Mouse (Mus musculus) midbrain, embryonic 16.5 days (tissue): ENCODE results near the gene Casq1. TPM values are rescaled to one million over a fixed set of nuclear protein-coding genes. Genes with fewer than 3 reads are reported as not detected.

Experiments
- ATAC-seq: fragments of 200-750 bp; cut with Nextera tagmentation; 2 replicates; pipeline ENCODE4 v1.8.0; 2017; ENCODE audit warnings: moderate TSS enrichment
- H3K27ac ChIP-seq: fragments of 300-500 bp; sonication (generic); 2 replicates; pipeline ENCODE4 v1.5.1; 2014; ENCODE audit warnings: mild to moderate bottlenecking, low read length, mixed read lengths
- H3K27me3 ChIP-seq: fragments of 300-500 bp; sonication (generic); 2 replicates; pipeline ENCODE4 v1.6.1; 2014; ENCODE audit warnings: low read depth, low read length, mixed read lengths; ENCODE audit not compliant: control insufficient read depth, insufficient read depth
- H3K36me3 ChIP-seq: fragments of 300-500 bp; sonication (generic); 2 replicates; pipeline ENCODE4 v1.6.1; 2014; ENCODE audit warnings: mild to moderate bottlenecking, low read length, moderate library complexity, mixed read lengths; ENCODE audit not compliant: control insufficient read depth, insufficient read depth
- H3K4me1 ChIP-seq: fragments of 300-500 bp; sonication (generic); 2 replicates; pipeline ENCODE4 v1.6.1; 2014; ENCODE audit warnings: mild to moderate bottlenecking, low read length, mixed read lengths; ENCODE audit not compliant: control insufficient read depth, insufficient read depth
- H3K4me2 ChIP-seq: fragments of 300-500 bp; sonication (generic); 2 replicates; pipeline ENCODE4 v1.6.1; 2014; ENCODE audit warnings: mild to moderate bottlenecking, low read length, mixed read lengths
- H3K4me3 ChIP-seq: fragments of 300-500 bp; sonication (generic); 2 replicates; pipeline ENCODE4 v1.5.1; 2014; ENCODE audit warnings: low read depth, mild to moderate bottlenecking, low read length, moderate library complexity, mixed read lengths
- H3K9ac ChIP-seq: fragments of 300-500 bp; sonication (generic); 2 replicates; pipeline ENCODE4 v1.6.1; 2014; ENCODE audit warnings: low read depth, low read length, mixed read lengths
- H3K9me3 ChIP-seq: fragments of 300-500 bp; sonication (generic); replicated peaks from 2 replicates; pipeline ENCODE4 v1.6.1; 2014; ENCODE audit warnings: mild to moderate bottlenecking, low read length, mixed read lengths; ENCODE audit not compliant: control insufficient read depth, poor library complexity, severe bottlenecking
- WGBS: fragments of 180-500 bp; shearing (Covaris S2); extraction: QIAGEN DNeasy Blood & Tissue Kit; methylation state at CpG from one replicate; pipeline ENCODE4 v1.1.7; 2014; 5-methylcytosine and 5-hydroxymethylcytosine counted together
- polyA plus RNA-seq: library from polyadenylated mRNA; unstranded; fragments of >200 nt; fragmentation: Nextera tagmentation; extraction: Ambion mirVana; gene quantifications from 2 replicates; pipeline ENCODE4 v1.2.1, GENCODE M21; 2015

Casq1 gene
- polyA plus RNA-seq, 1 experiment from 2014 or later: 1.8 TPM

DNA sequence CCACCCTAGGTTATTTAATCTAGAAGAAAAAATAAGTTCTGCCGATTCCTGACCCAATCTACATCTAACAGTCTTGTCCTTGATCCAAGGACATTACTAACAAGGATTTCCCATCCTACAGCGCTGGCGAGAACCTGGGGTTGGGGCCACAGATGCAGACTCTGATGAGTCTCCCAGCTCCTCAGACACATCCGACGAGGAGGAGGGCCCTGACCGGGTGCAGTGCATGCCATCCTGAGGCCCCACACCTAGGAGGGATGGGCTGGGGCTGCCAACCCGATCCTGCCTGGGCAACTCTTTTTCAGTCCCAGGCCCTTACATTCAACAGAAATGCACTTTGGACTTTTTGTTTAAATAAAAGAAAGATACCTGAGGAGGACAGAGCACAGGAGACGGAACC, 25.2 kb downstream of the Casq1 start:
- no peak overlapping the region for H3K27ac ChIP-seq
- no peaks in the 10 kb centered on the region for H3K27me3 ChIP-seq
- no peak for ATAC-seq
- peaks cover 19% of the 10 kb centered on the region for H3K36me3 ChIP-seq
- H3K9ac ChIP-seq: no peak overlapping the region
- no peaks in the 10 kb centered on the region for H3K4me1 ChIP-seq
- no peaks in the 10 kb centered on the region for H3K9me3 ChIP-seq
- H3K4me2 ChIP-seq: no peak overlapping the region
- H3K4me3 ChIP-seq: no peak overlapping the region
- 75% methylated on average over 8 of the region's 8 CpGs for whole genome bisulfite sequencing

DNA sequence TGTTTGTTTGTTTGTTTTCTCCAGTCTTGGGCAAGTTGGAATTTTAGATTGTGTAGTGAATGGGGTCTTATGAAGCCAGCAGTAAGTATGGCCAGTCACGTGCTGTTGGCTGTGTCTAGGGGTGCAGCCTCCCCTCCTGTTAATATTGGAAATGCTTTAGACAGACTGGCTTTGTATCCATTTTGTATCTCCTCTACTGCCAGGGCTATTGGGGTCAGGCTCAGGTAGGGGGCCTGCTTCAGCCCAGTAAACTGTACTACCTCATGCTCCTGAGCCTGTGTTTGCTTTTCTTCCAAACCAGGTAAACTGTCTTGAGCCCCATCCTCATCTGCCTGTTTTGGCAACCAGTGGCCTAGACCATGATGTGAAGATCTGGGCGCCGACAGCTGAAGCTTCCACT, 27.5 kb downstream of the Casq1 start:
- Histone ChIP-seq H3K9ac (no peak overlapping the region), H3K4me3 (no peak overlapping the region), H3K27ac (no peak overlapping the region), H3K4me1 (no peaks in the 10 kb centered on the region), H3K9me3 (no peaks in the 10 kb centered on the region), H3K36me3 (peaks cover 8% of the 10 kb centered on the region), H3K27me3 (no peaks in the 10 kb centered on the region), H3K4me2 (no peak overlapping the region)
- 89% methylated on average over 3 of the region's 3 CpGs for WGBS
- no peak for ATAC-seq

DNA sequence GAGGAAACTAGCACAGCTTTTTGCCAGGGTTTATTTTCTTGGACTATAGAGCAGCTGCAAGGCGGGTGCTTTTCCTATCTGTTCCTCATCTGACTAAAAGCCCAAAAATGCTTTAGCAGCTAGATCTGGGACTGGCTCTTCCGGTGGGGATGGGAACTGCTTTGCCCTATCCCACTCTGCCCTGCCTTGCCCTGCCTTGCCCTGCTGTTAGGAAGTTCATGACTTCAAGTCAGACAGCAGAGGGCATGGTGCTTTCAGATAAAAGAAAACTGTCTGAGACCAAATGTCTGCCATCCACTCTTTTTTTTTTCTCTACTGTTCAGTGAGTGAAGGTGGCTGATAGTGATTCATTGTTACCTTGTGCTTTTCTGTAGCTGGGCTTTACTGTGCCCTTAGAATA, 28.1 kb downstream of the Casq1 start:
- WGBS: 85% methylated on average over 2 of the region's 2 CpGs
- Histone ChIP-seq H3K9ac (no peak overlapping the region), H3K27me3 (no peaks in the 10 kb centered on the region), H3K4me2 (no peak overlapping the region), H3K4me3 (no peak overlapping the region), H3K9me3 (no peaks in the 10 kb centered on the region), H3K36me3 (peaks cover 8% of the 10 kb centered on the region), H3K4me1 (no peaks in the 10 kb centered on the region), H3K27ac (no peak overlapping the region)
- no peak for ATAC-seq

DNA sequence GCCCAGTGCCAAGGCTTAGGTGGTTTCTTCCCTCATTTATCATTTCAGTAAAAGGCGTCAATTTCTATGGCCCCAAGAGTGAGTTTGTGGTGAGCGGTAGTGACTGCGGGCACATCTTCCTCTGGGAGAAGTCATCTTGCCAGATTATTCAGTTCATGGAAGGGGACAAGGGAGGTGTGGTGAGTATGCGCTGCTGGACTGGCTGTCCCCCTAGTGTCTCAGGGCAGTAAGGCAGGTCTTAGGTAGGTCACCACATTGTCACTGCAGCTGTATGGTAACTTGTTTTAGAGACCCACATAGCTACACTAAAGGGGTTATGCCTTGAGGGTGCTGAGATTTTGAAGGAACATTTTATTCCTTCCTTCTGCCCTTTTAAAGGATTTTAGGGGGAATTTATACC, 30.8 kb downstream of the Casq1 start:
- H3K36me3 ChIP-seq: peaks cover 7% of the 10 kb centered on the region
- no peaks in the 10 kb centered on the region for H3K4me1 ChIP-seq
- H3K9ac ChIP-seq: no peak overlapping the region
- WGBS: 51% methylated on average over 4 of the region's 4 CpGs
- no peaks in the 10 kb centered on the region for H3K9me3 ChIP-seq
- H3K27me3 ChIP-seq: no peaks in the 10 kb centered on the region
- no peak overlapping the region for H3K4me3 ChIP-seq
- H3K27ac ChIP-seq: no peak overlapping the region
- no peak overlapping the region for H3K4me2 ChIP-seq
- no peak for ATAC-seq

DNA sequence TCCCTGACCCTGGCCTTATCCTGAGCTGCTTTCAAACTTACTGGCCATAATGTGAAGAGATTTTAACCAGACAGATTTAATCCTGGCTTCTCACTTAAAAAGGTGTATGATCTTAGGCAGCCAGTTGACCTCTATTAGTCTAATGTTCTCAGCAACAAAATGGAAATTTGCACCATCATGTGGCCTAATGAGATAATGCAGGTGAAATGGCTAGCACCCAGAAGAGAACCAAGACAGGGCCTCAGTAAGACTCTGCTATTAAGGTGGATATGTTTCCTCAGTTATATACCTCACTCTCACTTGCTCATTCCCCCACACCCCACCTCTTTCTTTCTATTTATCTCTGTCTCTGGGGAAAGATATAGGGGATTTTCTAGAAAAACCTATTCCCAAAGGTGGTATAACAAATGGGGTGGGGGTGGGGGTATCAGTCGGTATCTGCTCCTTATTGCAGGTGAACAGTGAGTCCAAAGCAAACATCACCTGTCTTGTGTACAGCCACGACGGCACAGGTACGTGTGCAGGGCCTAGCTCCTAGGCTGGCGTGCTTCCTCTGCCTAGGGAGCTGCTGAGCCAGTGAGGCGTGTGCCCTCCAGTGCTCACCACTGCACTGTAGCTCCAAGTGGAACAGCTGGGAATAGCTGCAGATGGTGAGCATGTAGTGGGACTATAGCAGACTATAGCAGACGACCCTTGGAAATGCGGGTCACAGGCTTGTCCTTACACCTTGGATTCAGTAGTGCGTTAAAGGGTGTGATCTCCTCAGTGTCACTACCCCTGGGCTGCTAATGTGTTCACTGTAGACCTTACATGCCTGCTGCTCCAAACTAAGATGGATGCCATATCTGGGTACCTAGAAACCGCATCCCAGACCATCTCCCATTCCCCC, 33.0 kb downstream of the Casq1 start:
- Histone ChIP-seq H3K4me2 (no peak overlapping the region), H3K36me3 (peaks cover 8% of the 10 kb centered on the region), H3K9ac (no peak overlapping the region), H3K4me3 (no peak overlapping the region), H3K4me1 (no peaks in the 10 kb centered on the region), H3K9me3 (no peaks in the 10 kb centered on the region), H3K27me3 (no peaks in the 10 kb centered on the region), H3K27ac (no peak overlapping the region)
- WGBS: 95% methylated on average over 10 of the region's 10 CpGs
- peak; percentile 48; the same call in 1 of the 2 replicates for ATAC-seq

DNA sequence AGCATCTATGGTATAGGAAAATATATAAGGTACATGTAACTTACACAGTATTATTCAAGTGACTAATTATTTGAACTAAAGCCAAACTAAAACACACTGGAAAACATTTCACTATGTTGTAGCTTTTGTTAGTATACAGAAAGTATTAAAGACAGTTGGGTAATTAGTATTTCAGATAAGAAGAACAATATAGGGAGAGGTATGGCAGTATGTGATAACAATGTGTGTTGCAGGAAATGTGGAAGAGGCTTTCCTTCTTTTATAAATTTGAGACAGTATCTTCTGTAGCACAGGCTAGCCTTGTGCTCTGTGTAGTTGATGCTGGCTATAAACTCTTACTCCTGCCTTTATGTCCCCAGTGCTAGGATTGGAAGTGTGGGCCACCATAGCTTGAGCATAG, 35.8 kb downstream of the Casq1 start:
- peaks cover 10% of the 10 kb centered on the region; the same call in 1 of the 2 replicates for H3K36me3 ChIP-seq
- no peak for ATAC-seq

DNA sequence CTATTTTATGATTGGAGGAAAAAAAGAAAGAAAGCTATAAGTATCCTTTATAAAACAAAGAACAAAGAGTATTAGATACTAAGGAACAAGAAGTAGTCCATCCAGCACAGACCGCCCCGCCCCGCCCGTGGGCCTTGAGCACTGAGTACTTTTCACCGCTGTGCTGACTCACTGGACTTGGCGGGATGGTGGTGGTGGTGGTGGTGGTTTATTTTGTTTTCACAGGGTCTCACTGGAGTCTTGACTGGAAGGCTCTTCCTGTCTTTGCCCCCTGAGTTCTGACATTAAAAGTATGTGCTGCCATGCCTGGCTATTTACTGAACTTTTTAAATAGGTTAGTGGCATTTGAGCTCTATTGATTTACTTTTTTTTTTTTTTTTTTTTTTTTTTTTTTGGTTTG, 36.6 kb downstream of the Casq1 start:
- no peak overlapping the region for H3K4me3 ChIP-seq
- 97% methylated on average over 6 of the region's 6 CpGs for WGBS
- no peak overlapping the region for H3K27ac ChIP-seq
- no peak overlapping the region for H3K9ac ChIP-seq
- ATAC-seq: no peak
- H3K4me2 ChIP-seq: no peak overlapping the region
- H3K36me3 ChIP-seq: peaks cover 10% of the 10 kb centered on the region; the same call in 1 of the 2 replicates
- H3K27me3 ChIP-seq: no peaks in the 10 kb centered on the region
- H3K4me1 ChIP-seq: no peaks in the 10 kb centered on the region
- H3K9me3 ChIP-seq: no peaks in the 10 kb centered on the region

More for the DNA sequence above, 35.8 kb downstream of the Casq1 start:
- no peaks in the 10 kb centered on the region for H3K9me3 ChIP-seq
- no peaks in the 10 kb centered on the region for H3K27me3 ChIP-seq
- no peak overlapping the region for H3K27ac ChIP-seq
- H3K4me1 ChIP-seq: no peaks in the 10 kb centered on the region
- H3K9ac ChIP-seq: no peak overlapping the region
- no peak overlapping the region for H3K4me3 ChIP-seq
- no peak overlapping the region for H3K4me2 ChIP-seq

DNA sequence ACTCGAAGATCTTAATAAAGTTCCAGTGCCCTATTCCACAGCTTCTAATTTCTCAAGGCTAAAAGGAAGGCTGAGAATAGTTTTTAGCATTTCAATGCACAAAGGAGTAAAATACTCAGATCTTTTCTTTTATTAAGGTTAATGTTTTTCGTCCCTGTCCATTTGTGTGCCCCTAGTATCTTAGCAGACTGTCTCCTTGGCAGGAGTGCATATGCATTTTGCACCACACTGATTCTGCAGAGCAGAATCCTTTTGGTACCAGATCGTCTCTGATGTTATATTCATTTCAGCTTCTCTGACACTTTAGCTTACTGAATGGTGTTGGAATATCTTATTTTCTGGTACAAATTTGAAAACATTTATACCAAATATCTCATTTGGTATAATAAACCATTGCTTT, 37.9 kb downstream of the Casq1 start:
- 89% methylated on average over 3 of the region's 3 CpGs for WGBS
- H3K9me3 ChIP-seq: no peaks in the 10 kb centered on the region
- peaks cover 11% of the 10 kb centered on the region; the same call in 1 of the 2 replicates for H3K36me3 ChIP-seq
- H3K9ac ChIP-seq: no peak overlapping the region
- no peak for ATAC-seq
- H3K4me1 ChIP-seq: no peaks in the 10 kb centered on the region
- no peak overlapping the region for H3K27ac ChIP-seq
- no peak overlapping the region for H3K4me3 ChIP-seq
- H3K4me2 ChIP-seq: no peak overlapping the region
- H3K27me3 ChIP-seq: no peaks in the 10 kb centered on the region

DNA sequence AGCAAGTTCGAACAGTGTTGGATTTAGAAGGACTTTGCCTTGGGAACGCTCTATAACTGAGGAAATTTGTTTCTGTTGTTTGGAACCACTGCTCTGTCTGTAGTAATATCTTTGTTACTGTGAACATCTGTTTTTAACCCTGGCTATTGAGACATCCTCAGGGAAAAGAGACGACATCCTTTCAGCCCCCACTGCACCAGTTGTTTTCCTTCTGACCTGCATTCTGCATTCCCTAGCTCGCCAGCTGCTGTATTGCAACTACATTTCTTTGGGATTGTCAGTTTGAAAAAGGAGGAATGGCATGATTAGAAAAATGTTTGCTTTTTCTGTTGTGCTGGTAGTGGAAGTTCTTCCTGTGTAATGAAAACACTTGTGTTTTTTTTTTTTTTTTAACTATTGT, 38.8 kb downstream of the Casq1 start:
- Histone ChIP-seq H3K9me3 (no peaks in the 10 kb centered on the region), H3K36me3 (peaks cover 9% of the 10 kb centered on the region), H3K27me3 (no peaks in the 10 kb centered on the region), H3K4me3 (no peak overlapping the region), H3K9ac (no peak overlapping the region), H3K4me2 (no peak overlapping the region), H3K27ac (no peak overlapping the region), H3K4me1 (no peaks in the 10 kb centered on the region)
- no peak for ATAC-seq
- WGBS: 78% methylated on average over 4 of the region's 4 CpGs
